Mouse (Mus musculus) lung, postnatal 0 days (tissue): ENCODE measurements around the gene Rtca.

Experiments
- CTCF ChIP-seq: IDR thresholded peaks from 2 replicates; pipeline ENCODE4 v1.5.1; 2016; ENCODE audit warnings: antibody characterized with exemption, mild to moderate bottlenecking
- EP300 ChIP-seq: IDR thresholded peaks from 2 replicates; pipeline ENCODE4 v1.6.1; 2016; ENCODE audit warnings: antibody characterized with exemption, mild to moderate bottlenecking, control low read depth

- no peak for TF ChIP-seq CTCF
- no peak for TF ChIP-seq EP300
Observed at GRCm38 (mm10) chr3:116493658-116494057, 14.3 kb downstream of the Rtca start.
